Comparison of ENCODE assay signal across 9 mouse cellular contexts in genomic region chr2:28537995-28538816, GRCm38 (mm10). TPM values are rescaled to one million over a fixed set of nuclear protein-coding genes. Genes with fewer than 3 reads are reported as not detected.
DNase-seq lines count a peak whose midpoint lies in the region; ATAC-seq and TF ChIP-seq lines count a peak whose summit lies in the region.
"Had no signal": no experiment of that assay in that cellular context is flagged by ENCODE, and none has a peak within 500 bp of the region (broad histone marks: within the 10 kb centered on the region; RNA-seq: fewer than 3 reads in every experiment).

No protein-coding gene starts in this region.

- H3K4me3 ChIP-seq in heart, embryonic 12.5 days: no peak overlapping the region
- no peak overlapping the region for H3K4me3 ChIP-seq in bone marrow macrophage, adult 2 months (ENCODE audit: insufficient read depth, low read length)
- H3K4me3 ChIP-seq in hindbrain, embryonic 11.5 days (ENCODE audit: low read depth, low read length): no peak overlapping the region
- H3K4me3 ChIP-seq in midbrain, embryonic 15.5 days: no peak overlapping the region
- H3K4me3 ChIP-seq: neural tube, embryonic 12.5 days had no signal

- no peak overlapping the region for H3K4me2 ChIP-seq in heart, embryonic 12.5 days
- H3K4me2 ChIP-seq in hindbrain, embryonic 11.5 days (replicated peaks; ENCODE audit: low read depth, low read length): no peak overlapping the region
- no peak overlapping the region for H3K4me2 ChIP-seq in midbrain, embryonic 15.5 days
- H3K4me2 ChIP-seq: neural tube, embryonic 12.5 days had no signal

- DNase-seq in heart, adult 8-10 months (ENCODE audit: low spot score): no peak
- no peak for DNase-seq in hindbrain, embryonic 11.5 days (ENCODE audit: low spot score)
- DNase-seq in adrenal gland, postnatal 14 days: no peak
- DNase-seq in gastrocnemius, postnatal 4 days (ENCODE audit: low spot score in 2 of 2): no peak
- no peak for DNase-seq in layer of hippocampus, adult 9-11 months

- peak overlapping the region; percentile 24; the same call in 1 of the 2 replicates for H3K9ac ChIP-seq in heart, embryonic 12.5 days
- H3K9ac ChIP-seq in hindbrain, embryonic 11.5 days (ENCODE audit: low read depth, low read length): no peak overlapping the region
- H3K9ac ChIP-seq in midbrain, embryonic 15.5 days: no peak overlapping the region
- H3K9ac ChIP-seq: neural tube, embryonic 12.5 days had no signal

- peaks cover 18% of the 10 kb centered on the region for H3K36me3 ChIP-seq in heart, embryonic 12.5 days
- H3K36me3 ChIP-seq in hindbrain, embryonic 11.5 days (ENCODE audit: control insufficient read depth, insufficient read depth, low read length): peaks cover 5% of the 10 kb centered on the region; the same call in 1 of the 2 replicates
- peaks cover 10% of the 10 kb centered on the region for H3K36me3 ChIP-seq in midbrain, embryonic 15.5 days (replicated peaks)

- no peaks in the 10 kb centered on the region for H3K27me3 ChIP-seq in heart, embryonic 12.5 days (replicated peaks)
- H3K27me3 ChIP-seq in hindbrain, embryonic 11.5 days (ENCODE audit: control insufficient read depth, insufficient read depth, low read length): no peaks in the 10 kb centered on the region
- H3K27me3 ChIP-seq in midbrain, embryonic 15.5 days (replicated peaks): no peaks in the 10 kb centered on the region
- H3K27me3 ChIP-seq: neural tube, embryonic 12.5 days had no signal

- H3K9me3 ChIP-seq in heart, embryonic 12.5 days (replicated peaks): no peaks in the 10 kb centered on the region
- H3K9me3 ChIP-seq in hindbrain, embryonic 11.5 days (ENCODE audit: control insufficient read depth, low read length): no peaks in the 10 kb centered on the region
- H3K9me3 ChIP-seq in midbrain, embryonic 15.5 days: no peaks in the 10 kb centered on the region
- H3K9me3 ChIP-seq: neural tube, embryonic 12.5 days had no signal

- no peak overlapping the region for H3K27ac ChIP-seq in heart, embryonic 12.5 days (ENCODE audit: poor library complexity, severe bottlenecking)
- peak overlapping the region; percentile 96 for H3K27ac ChIP-seq in bone marrow macrophage, adult 2 months (ENCODE audit: insufficient read depth, low read depth, low read length)
- peak overlapping the region; percentile 80 for H3K27ac ChIP-seq in hindbrain, embryonic 11.5 days (ENCODE audit: low read depth, low read length)
- peak overlapping the region; percentile 61 for H3K27ac ChIP-seq in midbrain, embryonic 15.5 days

- WGBS in heart, embryonic 12.5 days: 76% methylated on average over 8 of the region's 8 CpGs
- 74% methylated on average over 8 of the region's 8 CpGs for WGBS in hindbrain, embryonic 11.5 days
- 65% methylated on average over 8 of the region's 8 CpGs for WGBS in midbrain, embryonic 15.5 days

- H3K4me1 ChIP-seq in heart, embryonic 12.5 days (replicated peaks): peaks cover 61% of the 10 kb centered on the region
- peaks cover 65% of the 10 kb centered on the region for H3K4me1 ChIP-seq in bone marrow macrophage, adult 2 months (ENCODE audit: control insufficient read depth, insufficient read depth, low read length)
- peaks cover 38% of the 10 kb centered on the region for H3K4me1 ChIP-seq in hindbrain, embryonic 11.5 days (replicated peaks; ENCODE audit: control insufficient read depth, insufficient read depth, low read length)
- peaks cover 73% of the 10 kb centered on the region for H3K4me1 ChIP-seq in midbrain, embryonic 15.5 days

- no peak for ATAC-seq in heart, embryonic 12.5 days (ENCODE audit: insufficient number of reproducible peaks, low FRiP score)
- no peak for ATAC-seq in hindbrain, embryonic 11.5 days (ENCODE audit: low FRiP score)
- ATAC-seq in midbrain, embryonic 15.5 days (replicated peaks): no peak

- TF ChIP-seq POLR2A in bone marrow macrophage, adult 2 months (IDR thresholded peaks at IDR 0.05; ENCODE audit: borderline replicate concordance, low read depth, low read length): no peak

- no peak for TF ChIP-seq CTCF in bone marrow macrophage, adult 2 months (IDR thresholded peaks at IDR 0.05; ENCODE audit: low read depth, low read length)

RNA-seq across cellular contexts. Expression of gene Cel, which starts 25.0 kb away (rescaled TPM):
- not detected in 2 replicates for polyA plus RNA-seq in heart, embryonic 12.5 days (2016; fragmentation: Nextera tagmentation; extraction: Ambion mirVana)
- total RNA-seq in heart, adult 8-10 months (2022): not detected
- polyA plus RNA-seq in bone marrow macrophage, adult 2 months (2012; ENCODE audit: insufficient read depth, insufficient read length, missing spikeins): not detected in 2 replicates
- not detected in 2 replicates for polyA plus RNA-seq in hindbrain, embryonic 11.5 days (2014; fragmentation: Nextera tagmentation; extraction: Ambion mirVana)
- polyA plus RNA-seq in midbrain, embryonic 15.5 days (2015; fragmentation: Nextera tagmentation; extraction: Ambion mirVana): 0.10 and 0.13 TPM in 2 replicates
- 0.15 TPM in 1 of 2 replicates, not detected in the other for total RNA-seq in adrenal gland, postnatal 14 days (2021)
- not detected for total RNA-seq in gastrocnemius, postnatal 4 days (2021)
- polyA plus RNA-seq: neural tube, embryonic 12.5 days had no signal

RNA-seq across cellular contexts. Expression of gene Ralgds, which starts 25.3 kb away (rescaled TPM):
- polyA plus RNA-seq in heart, embryonic 12.5 days (2016; fragmentation: Nextera tagmentation; extraction: Ambion mirVana): 21.1 and 22.1 TPM in 2 replicates
- total RNA-seq in heart, adult 8-10 months (2022): 10 to 100 TPM in 2 of 4 experiments, 1 to 10 TPM in 2; 8.5 to 13.9 (median 9.8) TPM
- polyA plus RNA-seq in bone marrow macrophage, adult 2 months (2012; ENCODE audit: insufficient read depth, insufficient read length, missing spikeins): 30.6 and 37.0 TPM in 2 replicates
- polyA plus RNA-seq in hindbrain, embryonic 11.5 days (2014; fragmentation: Nextera tagmentation; extraction: Ambion mirVana): 55.9 and 63.0 TPM in 2 replicates
- polyA plus RNA-seq in midbrain, embryonic 15.5 days (2015; fragmentation: Nextera tagmentation; extraction: Ambion mirVana): 92.0 and 94.8 TPM in 2 replicates
- total RNA-seq in adrenal gland, postnatal 14 days (2021): 27.0 and 35.9 TPM in 2 replicates
- 10 to 100 TPM; 68.2 to 79.3 TPM for total RNA-seq in gastrocnemius, postnatal 4 days (2021)

RNA-seq across cellular contexts. Expression of gene Gm10134, which starts 32.3 kb away (rescaled TPM):
- polyA plus RNA-seq in heart, embryonic 12.5 days (2016; fragmentation: Nextera tagmentation; extraction: Ambion mirVana): 0.82 TPM in 1 of 2 replicates, not detected in the other
- total RNA-seq in heart, adult 8-10 months (2022): 1 to 10 TPM in 2 of 4 experiments, not detected in 2; 1.4 TPM
- polyA plus RNA-seq in bone marrow macrophage, adult 2 months (2012; ENCODE audit: insufficient read depth, insufficient read length, missing spikeins): 5.1 and 8.2 TPM in 2 replicates
- 0.73 TPM in 1 of 2 replicates, not detected in the other for polyA plus RNA-seq in hindbrain, embryonic 11.5 days (2014; fragmentation: Nextera tagmentation; extraction: Ambion mirVana)
- polyA plus RNA-seq in midbrain, embryonic 15.5 days (2015; fragmentation: Nextera tagmentation; extraction: Ambion mirVana): 1.4 and 2.4 TPM in 2 replicates
- 1.1 and 3.2 TPM in 2 replicates for total RNA-seq in adrenal gland, postnatal 14 days (2021)
- 1 to 10 TPM; 1.7 to 2.7 TPM for total RNA-seq in gastrocnemius, postnatal 4 days (2021)

RNA-seq across cellular contexts. Expression of gene Gbgt1, which starts 41.5 kb away (rescaled TPM):
- polyA plus RNA-seq in heart, embryonic 12.5 days (2016; fragmentation: Nextera tagmentation; extraction: Ambion mirVana): 0.28 and 0.41 TPM in 2 replicates
- total RNA-seq in heart, adult 8-10 months (2022): 1 to 10 TPM; 1.2 to 2.4 (median 2.1) TPM
- polyA plus RNA-seq in bone marrow macrophage, adult 2 months (2012; ENCODE audit: insufficient read depth, insufficient read length, missing spikeins): 16.0 and 18.4 TPM in 2 replicates
- 0.38 and 1.1 TPM in 2 replicates for polyA plus RNA-seq in hindbrain, embryonic 11.5 days (2014; fragmentation: Nextera tagmentation; extraction: Ambion mirVana)
- polyA plus RNA-seq in midbrain, embryonic 15.5 days (2015; fragmentation: Nextera tagmentation; extraction: Ambion mirVana): 1.1 and 1.4 TPM in 2 replicates
- 3.3 and 5.1 TPM in 2 replicates for total RNA-seq in adrenal gland, postnatal 14 days (2021)
- total RNA-seq in gastrocnemius, postnatal 4 days (2021): 1 to 10 TPM; 3.0 to 5.1 TPM

RNA-seq across cellular contexts. Expression of gene Gtf3c5, which starts 45.3 kb away (rescaled TPM):
- polyA plus RNA-seq in heart, embryonic 12.5 days (2016; fragmentation: Nextera tagmentation; extraction: Ambion mirVana): 32.5 and 34.2 TPM in 2 replicates
- 10 to 100 TPM in 3 of 4 experiments, 1 to 10 TPM in 1; 9.9 to 13.2 (median 10.6) TPM for total RNA-seq in heart, adult 8-10 months (2022)
- 11.3 and 12.9 TPM in 2 replicates for polyA plus RNA-seq in bone marrow macrophage, adult 2 months (2012; ENCODE audit: insufficient read depth, insufficient read length, missing spikeins)
- polyA plus RNA-seq in hindbrain, embryonic 11.5 days (2014; fragmentation: Nextera tagmentation; extraction: Ambion mirVana): 38.1 and 38.2 TPM in 2 replicates
- 48.2 and 49.2 TPM in 2 replicates for polyA plus RNA-seq in midbrain, embryonic 15.5 days (2015; fragmentation: Nextera tagmentation; extraction: Ambion mirVana)
- total RNA-seq in adrenal gland, postnatal 14 days (2021): 18.7 and 18.9 TPM in 2 replicates
- total RNA-seq in gastrocnemius, postnatal 4 days (2021): 10 to 100 TPM; 14.8 TPM
